Mouse (Mus musculus): ENCODE measurements around the gene Ifi205. TPM values are rescaled to one million over a fixed set of nuclear protein-coding genes. Genes with fewer than 3 reads are reported as not detected.
"Not testable (repeated sequence)": the region's sequence is repeated elsewhere in the genome, so short reads cannot be mapped to it uniquely, and the experiment has no call there.

Ifi205 gene
- total RNA-seq (2021): under 1 TPM; 0.68 to 0.70 TPM
- long read RNA-seq, experiment 1: 0 reads
- long read RNA-seq, experiment 2: 0 reads

GRCm38 (mm10) chr1:174031698-174032097 is at the start of gene Ifi205:
Gene Ifi205, minus strand, starts transcription at chr1:174031810.
- no peak for DNase-seq (ENCODE audit: low spot score in 2 of 2)

- DNase-seq (ENCODE audit: low spot score in 2 of 2): no peak
Observed at GRCm38 (mm10) chr1:174066305-174066704, 34.7 kb upstream of the Ifi205 start, which contains the start of gene Olfr430. Gene Olfr430, plus strand, starts transcription at chr1:174066605.

- no peak for DNase-seq (ENCODE audit: low spot score in 2 of 2)
Observed at GRCm38 (mm10) chr1:174055248-174055647, 23.6 kb upstream of the Ifi205 start.

- DNase-seq (ENCODE audit: low spot score in 2 of 2): no peak
Observed at GRCm38 (mm10) chr1:174052981-174053380, 21.4 kb upstream of the Ifi205 start.

GRCm38 (mm10) chr1:174051931-174052536 is 20.4 kb upstream of the Ifi205 start:
- no peak for DNase-seq (ENCODE audit: low spot score in 2 of 2)

GRCm38 (mm10) chr1:174051515-174051914 is 19.9 kb upstream of the Ifi205 start:
- DNase-seq (ENCODE audit: low spot score in 2 of 2): no peak

- no peak for DNase-seq (ENCODE audit: low spot score in 2 of 2)
Observed at GRCm38 (mm10) chr1:174050532-174050931, 18.9 kb upstream of the Ifi205 start.

GRCm38 (mm10) chr1:174049357-174049756 is 17.7 kb upstream of the Ifi205 start:
- DNase-seq (ENCODE audit: low spot score in 2 of 2): not testable (repeated sequence)

- DNase-seq (ENCODE audit: low spot score in 2 of 2): no peak
Observed at GRCm38 (mm10) chr1:174048893-174049292, 17.3 kb upstream of the Ifi205 start, which contains the start of gene Olfr432. Gene Olfr432, plus strand, starts transcription at chr1:174049205.

- DNase-seq (ENCODE audit: low spot score in 2 of 2): not testable (repeated sequence)
Observed at GRCm38 (mm10) chr1:174048227-174048626, 16.6 kb upstream of the Ifi205 start.

- no peak for DNase-seq (ENCODE audit: low spot score in 2 of 2)
Observed at GRCm38 (mm10) chr1:174044431-174044830, 12.8 kb upstream of the Ifi205 start.

- DNase-seq (ENCODE audit: low spot score in 2 of 2): not testable (repeated sequence)
Observed at GRCm38 (mm10) chr1:174042091-174042884, 10.7 kb upstream of the Ifi205 start.

GRCm38 (mm10) chr1:174040523-174041177 is 9.0 kb upstream of the Ifi205 start, which contains the start of gene Olfr433:
Gene Olfr433, plus strand, starts transcription at chr1:174040705.
- DNase-seq (ENCODE audit: low spot score in 2 of 2): no peak

- no peak for DNase-seq (ENCODE audit: low spot score in 2 of 2)
Observed at GRCm38 (mm10) chr1:174038480-174038879, 6.9 kb upstream of the Ifi205 start.

- no peak for DNase-seq (ENCODE audit: low spot score in 2 of 2)
Observed at GRCm38 (mm10) chr1:174035841-174036240, 4.2 kb upstream of the Ifi205 start.

- not testable (repeated sequence) for DNase-seq (ENCODE audit: low spot score in 2 of 2)
Observed at GRCm38 (mm10) chr1:174007050-174007449, 24.6 kb downstream of the Ifi205 start.

GRCm38 (mm10) chr1:174004352-174005109 is 27.1 kb downstream of the Ifi205 start:
- DNase-seq (ENCODE audit: low spot score in 2 of 2): not testable (repeated sequence)

- no peak for DNase-seq (ENCODE audit: low spot score in 2 of 2)
Observed at GRCm38 (mm10) chr1:173995003-173995402, 36.6 kb downstream of the Ifi205 start.

GRCm38 (mm10) chr1:173982694-173983305 is 48.8 kb downstream of the Ifi205 start, which contains the start of gene Ifi202b:
Gene Ifi202b, minus strand, starts transcription at chr1:173982744.
- not testable (repeated sequence) for DNase-seq (ENCODE audit: low spot score in 2 of 2)

GRCm38 (mm10) chr1:173981038-173981437 is 50.6 kb downstream of the Ifi205 start:
- DNase-seq (ENCODE audit: low spot score in 2 of 2): not testable (repeated sequence)

All from adrenal gland, postnatal 4 days (tissue).